Mouse (Mus musculus) cerebellum, adult 2 months (tissue): Measurements from ENCODE around the gene Slc35e4. TPM values are rescaled to one million over a fixed set of nuclear protein-coding genes. Genes with fewer than 3 reads are reported as not detected.

Experiments
- DNase-seq, 2 experiments: peaks; one replicate each; pipeline ENCODE4 v3.0.0; 2021
- H3K27ac ChIP-seq: fragments of 200-500 bp; 2 replicates; pipeline ENCODE4 v1.5.1; 2012; ENCODE audit warnings: low read length, control low read depth, inconsistent platforms; ENCODE audit not compliant: insufficient read depth
- H3K27me3 ChIP-seq: fragments of 200-500 bp; 2 replicates; pipeline ENCODE4 v1.6.1; 2012; ENCODE audit warnings: inconsistent platforms, mild to moderate bottlenecking, low read length, moderate library complexity; ENCODE audit not compliant: control insufficient read depth, insufficient read depth
- H3K4me1 ChIP-seq: fragments of 200-500 bp; 2 replicates; pipeline ENCODE4 v1.6.1; 2011; ENCODE audit warnings: low read length; ENCODE audit not compliant: control insufficient read depth, insufficient read depth
- H3K4me3 ChIP-seq: fragments of 200-500 bp; replicated peaks from 2 replicates; pipeline ENCODE3; 2011; ENCODE audit warnings: mild to moderate bottlenecking, low read depth, low read length, control low read depth; ENCODE audit not compliant: insufficient read depth
- CTCF ChIP-seq: fragments of 200-500 bp; IDR thresholded peaks from 2 replicates; pipeline ENCODE4 v1.5.1; 2011; ENCODE audit warnings: low read depth, mild to moderate bottlenecking, control low read depth, low read length, moderate library complexity, borderline replicate concordance; ENCODE audit not compliant: insufficient read depth
- POLR2A ChIP-seq: fragments of 200-500 bp; IDR thresholded peaks from 2 replicates; pipeline ENCODE4 v1.6.1; 2011; ENCODE audit warnings: low read length, control low read depth, borderline replicate concordance; ENCODE audit not compliant: insufficient read depth
- WGBS: fragments of 180-500 bp; shearing (Covaris S2); methylation state at CpG from one replicate; pipeline ENCODE4 v1.1.7; 2018; 5-methylcytosine and 5-hydroxymethylcytosine counted together
- polyA plus RNA-seq: library from polyadenylated mRNA; depleted of rRNA; stranded (reverse); fragments of >200 nt; gene quantifications from 2 replicates; pipeline ENCODE4 v1.2.3, GENCODE M21; 2012

The Slc35e4 gene
- polyA plus RNA-seq, 1 experiment: 27.3 TPM

DNA sequence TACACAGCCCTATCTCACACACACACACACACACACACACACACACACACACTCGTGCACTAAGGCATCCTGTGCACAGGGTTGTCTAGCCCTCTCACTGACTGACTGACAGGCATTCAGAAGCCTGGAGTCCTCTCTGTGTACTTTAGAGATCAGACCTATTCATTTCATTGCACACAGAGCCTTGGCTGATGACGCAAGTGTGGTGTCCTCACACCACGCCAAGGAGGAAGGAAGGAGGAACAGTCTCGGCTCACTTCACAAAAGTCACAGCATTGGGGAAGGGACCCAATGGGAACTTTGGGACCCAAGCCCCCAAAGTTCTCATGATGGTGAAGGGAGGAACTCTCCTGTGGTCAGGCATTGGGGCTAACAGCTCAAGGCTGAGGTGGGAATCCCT is 15.6 kb upstream of the Slc35e4 start:
- Histone ChIP-seq H3K27ac (no peak overlapping the region), H3K27me3 (no peaks in the 10 kb centered on the region), H3K4me3 (no peak overlapping the region), H3K4me1 (no peaks in the 10 kb centered on the region)
- WGBS: 85% methylated on average over 4 of the region's 4 CpGs
- TF ChIP-seq CTCF: no peak
- TF ChIP-seq POLR2A: no peak
- no peak for DNase-seq

DNA sequence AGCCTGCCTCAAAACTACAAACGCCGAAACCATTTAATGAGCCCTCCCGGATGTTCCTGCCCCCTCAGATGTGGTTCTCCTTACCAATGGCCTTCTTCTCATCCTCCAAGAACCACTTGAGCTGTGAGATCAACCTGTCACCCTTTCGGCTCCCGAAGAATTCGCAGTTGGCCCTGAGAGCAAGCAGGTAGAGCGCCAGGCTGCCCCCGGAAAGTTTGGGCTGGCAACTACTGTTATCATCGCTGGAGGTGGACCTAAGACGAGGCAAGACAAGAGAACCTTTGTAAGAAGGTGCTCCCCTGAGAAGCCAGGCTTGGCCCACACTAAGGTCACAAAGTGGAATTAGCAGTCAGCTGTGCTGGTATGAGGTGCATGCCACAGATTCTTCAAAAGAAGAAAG is 11.5 kb upstream of the Slc35e4 start:
- H3K4me1 ChIP-seq: no peaks in the 10 kb centered on the region
- H3K27me3 ChIP-seq: no peaks in the 10 kb centered on the region
- no peak overlapping the region for H3K4me3 ChIP-seq
- no peak for DNase-seq
- TF ChIP-seq POLR2A: no peak
- no peak for TF ChIP-seq CTCF
- no peak overlapping the region for H3K27ac ChIP-seq
- WGBS: 91% methylated on average over 10 of the region's 10 CpGs

DNA sequence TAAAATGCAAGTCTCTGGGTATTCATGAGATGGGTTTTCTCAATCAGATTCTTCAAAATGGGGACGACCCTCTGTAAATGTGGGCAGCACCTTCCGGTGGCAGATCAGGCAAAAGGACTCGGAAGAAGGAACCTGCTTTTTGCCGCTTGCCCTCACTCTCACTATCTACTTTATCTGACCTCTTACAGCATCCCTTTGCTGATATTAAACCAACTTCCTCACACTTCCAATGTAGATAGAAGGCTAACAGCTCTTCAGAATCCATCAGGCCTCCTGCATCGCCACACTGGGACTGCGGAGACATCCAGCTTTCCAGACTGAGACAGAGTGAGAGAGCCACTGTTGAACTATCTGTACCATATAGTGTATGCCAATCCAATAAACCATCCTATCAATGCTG is 8.3 kb upstream of the Slc35e4 start:
- 96% methylated on average over 6 of the region's 6 CpGs for WGBS

DNA sequence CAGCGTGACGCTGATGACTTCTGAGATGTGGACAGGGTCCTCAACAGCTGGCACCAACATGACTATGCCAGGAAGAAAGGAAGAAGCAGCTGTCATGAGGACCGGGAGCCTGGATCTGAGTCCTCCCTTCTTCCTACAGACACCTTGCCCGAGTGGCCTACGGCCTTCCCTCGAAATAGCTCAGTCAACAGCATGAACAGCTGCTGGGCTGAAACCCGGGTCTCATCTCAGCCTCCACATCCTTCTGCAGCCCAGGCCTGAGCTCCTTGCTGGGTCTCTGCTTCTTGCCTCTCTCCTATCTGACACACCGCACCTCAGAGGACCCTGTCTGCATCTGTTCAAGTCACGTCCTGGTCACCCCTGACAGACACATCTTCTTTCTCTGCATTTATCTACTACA is 7.7 kb upstream of the Slc35e4 start:
- no peaks in the 10 kb centered on the region for H3K27me3 ChIP-seq
- no peak overlapping the region for H3K4me3 ChIP-seq
- no peaks in the 10 kb centered on the region for H3K4me1 ChIP-seq
- DNase-seq: no peak
- TF ChIP-seq POLR2A (no peak), CTCF (no peak)
- WGBS: 90% methylated on average over 9 of the region's 9 CpGs
- no peak overlapping the region for H3K27ac ChIP-seq

More for the DNA sequence above, 8.3 kb upstream of the Slc35e4 start:
- H3K27ac ChIP-seq: no peak overlapping the region
- TF ChIP-seq POLR2A (no peak), CTCF (no peak)
- no peak for DNase-seq
- no peaks in the 10 kb centered on the region for H3K4me1 ChIP-seq
- H3K27me3 ChIP-seq: no peaks in the 10 kb centered on the region
- no peak overlapping the region for H3K4me3 ChIP-seq

DNA sequence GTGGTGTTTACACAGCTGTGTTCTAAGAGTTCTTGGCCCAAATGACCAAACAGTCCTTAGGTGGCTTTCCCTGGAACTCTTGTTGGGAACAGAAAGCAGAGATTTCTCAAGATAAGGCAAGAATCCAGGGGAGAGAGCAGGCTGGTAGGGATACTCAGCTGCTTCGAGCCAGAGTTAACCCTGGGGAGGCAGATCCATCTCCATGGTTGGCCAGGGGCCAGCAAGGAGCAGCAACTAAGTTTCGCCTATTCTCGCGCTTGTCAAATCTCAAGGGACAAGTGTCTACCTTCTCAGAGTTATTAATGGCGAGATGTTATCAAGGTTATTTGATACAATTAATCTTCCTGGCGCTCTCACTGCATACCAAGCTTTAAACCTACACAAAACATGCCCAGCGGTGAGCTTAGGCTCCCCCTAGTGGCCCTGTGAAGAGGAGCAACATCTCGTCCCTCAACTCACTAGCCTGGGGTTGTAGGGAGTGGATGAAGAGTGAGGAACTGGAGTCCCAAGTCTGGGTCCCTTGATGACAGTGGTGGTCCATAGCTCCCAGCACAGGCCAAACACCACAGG is 6.9 kb upstream of the Slc35e4 start:
- peak; percentile 60 to 65 for DNase-seq
- Histone ChIP-seq H3K4me3 (peak overlapping the region; percentile 24), H3K27ac (no peak overlapping the region), H3K27me3 (no peaks in the 10 kb centered on the region), H3K4me1 (no peaks in the 10 kb centered on the region)
- whole genome bisulfite sequencing: 11% methylated on average over 8 of the region's 8 CpGs
- TF ChIP-seq CTCF: peak; percentile 91
- no peak for TF ChIP-seq POLR2A

DNA sequence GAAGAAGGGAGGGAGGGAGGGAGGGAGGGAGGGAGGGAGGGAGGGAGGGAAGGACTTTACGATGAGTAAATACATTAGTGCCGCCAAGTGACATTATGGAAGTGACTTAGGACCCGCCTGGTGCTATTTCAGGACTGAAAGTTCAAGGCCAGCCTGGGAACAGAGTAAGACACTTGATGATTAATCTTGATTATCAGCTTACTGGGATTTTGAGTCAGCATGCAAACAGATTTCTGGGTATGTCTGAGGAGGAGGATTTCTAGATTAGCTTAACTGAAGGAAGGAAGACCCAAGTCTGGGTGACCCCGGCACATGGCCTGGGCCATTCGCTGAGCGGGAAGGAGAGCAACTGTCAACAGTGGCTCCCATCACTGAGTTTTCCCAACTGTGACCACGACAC is 6.0 kb upstream of the Slc35e4 start:
- Histone ChIP-seq H3K4me1 (no peaks in the 10 kb centered on the region), H3K27ac (no peak overlapping the region), H3K27me3 (no peaks in the 10 kb centered on the region), H3K4me3 (no peak overlapping the region)
- DNase-seq: no peak
- no peak for TF ChIP-seq POLR2A
- TF ChIP-seq CTCF: no peak
- 87% methylated on average over 7 of the region's 7 CpGs for WGBS

DNA sequence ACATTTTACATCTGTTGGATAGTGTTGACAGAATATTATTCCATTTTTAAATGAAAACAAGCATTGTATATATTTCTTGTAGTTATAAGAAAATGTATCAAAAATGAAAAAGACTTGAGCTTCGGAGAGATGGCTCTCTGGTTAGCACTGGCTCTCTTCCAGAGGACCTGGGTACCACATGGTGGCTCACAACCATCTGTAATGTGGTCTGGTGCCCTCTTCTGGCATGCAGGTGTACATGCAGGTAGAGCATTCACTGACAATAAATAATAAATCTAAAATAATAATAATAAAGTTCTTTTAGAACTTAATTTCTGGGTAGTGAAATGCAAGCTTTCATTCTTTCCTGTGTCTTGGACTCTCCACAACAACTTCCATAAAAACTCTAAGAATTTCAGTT is 4.3 kb upstream of the Slc35e4 start:
- no peak for TF ChIP-seq POLR2A
- TF ChIP-seq CTCF: peak; percentile 63; the same call in 1 of the 2 replicates
- Histone ChIP-seq H3K27me3 (no peaks in the 10 kb centered on the region), H3K4me3 (no peak overlapping the region), H3K27ac (no peak overlapping the region), H3K4me1 (no peaks in the 10 kb centered on the region)
- 15% methylated on average over 1 of the region's 1 CpGs for WGBS
- peak in 1 of 2 experiments; percentile 50 for DNase-seq

DNA sequence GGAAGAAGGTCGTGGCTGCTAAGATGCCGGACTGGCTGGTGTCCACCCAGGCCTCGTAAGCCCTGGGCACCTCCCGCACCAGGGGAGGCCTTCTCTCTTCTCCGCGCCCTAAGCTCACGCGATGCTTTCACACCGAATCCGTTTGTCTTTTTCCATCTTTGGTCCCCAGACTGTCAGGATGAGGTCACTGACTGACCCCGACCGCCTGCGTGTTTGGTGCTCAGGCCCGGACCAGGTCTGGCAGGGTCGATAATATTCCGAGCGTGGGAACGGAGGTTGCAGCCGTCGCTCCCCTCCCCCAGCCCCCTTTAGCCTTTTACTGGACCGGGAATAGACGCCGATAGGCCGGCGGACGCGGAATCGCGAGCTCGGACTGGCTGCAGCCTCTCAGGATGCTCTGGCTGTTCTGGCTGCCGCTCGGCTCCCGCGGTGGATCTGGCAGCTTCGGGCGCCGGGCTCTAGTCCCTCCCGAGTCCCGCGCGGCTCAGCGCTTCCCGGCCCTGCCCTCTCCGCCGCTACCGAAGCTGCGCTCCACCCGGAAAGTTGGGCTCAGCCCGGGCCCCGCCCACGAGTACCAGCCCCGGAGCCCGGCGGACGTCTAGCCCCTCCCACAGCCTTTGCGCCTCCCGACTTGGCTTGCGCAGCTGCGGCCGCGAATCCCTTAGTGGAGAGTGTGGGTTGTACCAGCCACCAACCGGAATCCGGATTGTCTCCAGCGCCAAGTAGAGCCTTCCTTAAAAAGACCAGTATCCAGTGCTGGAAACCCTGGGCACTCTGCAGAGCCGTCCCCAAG is 952 bp downstream of the Slc35e4 start:
- peak overlapping the region; percentile 78 for H3K4me3 ChIP-seq
- peak; percentile 94 to 95 for DNase-seq
- TF ChIP-seq POLR2A: peak; percentile 37; the same call in 1 of the 2 replicates
- TF ChIP-seq CTCF: no peak
- no peaks in the 10 kb centered on the region for H3K27me3 ChIP-seq
- H3K27ac ChIP-seq: peak overlapping the region; percentile 60
- under 1% methylated on average over 65 of the region's 65 CpGs for WGBS
- H3K4me1 ChIP-seq: peaks cover 24% of the 10 kb centered on the region
